Mouse (Mus musculus): ENCODE data around the gene Tpk1. TPM values are rescaled to one million over a fixed set of nuclear protein-coding genes. Genes with fewer than 3 reads are reported as not detected.
A peak's percentile ranks its signal among the peaks of the same experiment; 100 is the strongest.

Tpk1 gene
- polyA plus RNA-seq, 1 experiment from 2014 or later = 7.8 TPM

DNA sequence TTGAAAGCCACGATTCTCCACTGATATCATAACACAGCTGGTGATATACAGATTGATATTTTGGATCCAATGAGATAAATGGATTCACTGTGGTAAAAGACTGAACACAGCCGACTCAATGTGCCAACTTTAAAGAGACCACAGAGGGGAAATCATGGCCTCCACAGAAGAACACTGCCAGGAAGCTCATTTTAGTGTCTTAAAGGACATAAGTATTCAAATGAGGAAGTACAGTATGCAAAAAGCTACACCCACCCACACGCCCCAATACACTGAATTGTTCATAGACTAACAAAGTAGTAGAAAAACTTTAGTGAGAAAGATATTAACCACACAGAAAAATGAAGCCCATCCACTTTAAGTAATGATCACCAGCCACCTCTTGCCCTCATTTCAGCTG lies 46.8 kb downstream of the Tpk1 start:
- Histone ChIP-seq H3K36me3 (ENCODE audit: inconsistent target) (no peaks in the 10 kb centered on the region), H3K27ac (no peak overlapping the region), H3K4me3 (ENCODE audit: inconsistent target) (no peak overlapping the region), H3K79me2 (ENCODE audit: inconsistent target) (no peaks in the 10 kb centered on the region)
- WGBS (ENCODE audit: missing documents) = 30% methylated on average over 3 of the region's 3 CpGs

- H3K79me2 ChIP-seq (ENCODE audit: inconsistent target) = no peaks in the 10 kb centered on the region
- 86% methylated on average over 2 of the region's 2 CpGs for WGBS (ENCODE audit: missing documents)
- H3K36me3 ChIP-seq (ENCODE audit: inconsistent target) = no peaks in the 10 kb centered on the region
- no peak overlapping the region for H3K4me3 ChIP-seq (ENCODE audit: inconsistent target)
- H3K27ac ChIP-seq = no peak overlapping the region
Measured at GRCm38 (mm10) chr6:43611770-43612169, 54.3 kb downstream of the Tpk1 start.

DNA sequence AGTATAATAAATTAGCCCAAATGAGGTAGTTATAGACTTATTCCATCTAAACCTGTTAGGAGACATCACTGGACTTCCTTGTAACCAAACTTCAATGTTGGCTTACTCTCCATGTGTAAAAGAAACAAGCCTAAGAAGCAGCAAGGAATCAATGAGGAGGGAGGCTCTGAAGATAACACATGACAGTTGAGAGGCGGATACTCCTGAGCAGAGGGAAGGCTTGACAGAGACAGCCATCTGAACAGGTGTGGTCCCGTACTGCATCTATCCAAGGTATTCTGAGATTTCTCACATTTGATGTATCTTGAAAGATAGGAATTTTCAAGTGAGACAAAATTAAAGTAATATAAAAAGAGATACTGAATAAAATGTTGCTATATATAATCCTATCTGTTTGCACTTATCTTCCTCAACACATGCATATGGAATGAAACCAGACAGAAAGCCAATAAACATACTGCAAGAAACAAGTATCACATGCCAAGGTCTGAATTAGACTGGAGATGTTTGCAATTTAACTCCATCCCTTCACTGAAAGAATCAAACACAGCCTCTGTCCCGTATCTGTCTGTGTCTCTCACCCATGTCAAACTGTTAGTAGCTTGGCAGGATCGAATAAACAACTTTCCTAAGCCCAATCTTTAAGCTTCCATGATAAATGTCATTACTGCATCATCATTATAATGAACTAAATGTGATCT lies 75.1 kb downstream of the Tpk1 start:
- H3K27ac ChIP-seq = no peak overlapping the region
- no peak overlapping the region for H3K4me3 ChIP-seq (ENCODE audit: inconsistent target)
- no peaks in the 10 kb centered on the region for H3K79me2 ChIP-seq (ENCODE audit: inconsistent target)
- no peaks in the 10 kb centered on the region for H3K36me3 ChIP-seq (ENCODE audit: inconsistent target)
- WGBS (ENCODE audit: missing documents) = 86% methylated on average over 4 of the region's 4 CpGs

DNA sequence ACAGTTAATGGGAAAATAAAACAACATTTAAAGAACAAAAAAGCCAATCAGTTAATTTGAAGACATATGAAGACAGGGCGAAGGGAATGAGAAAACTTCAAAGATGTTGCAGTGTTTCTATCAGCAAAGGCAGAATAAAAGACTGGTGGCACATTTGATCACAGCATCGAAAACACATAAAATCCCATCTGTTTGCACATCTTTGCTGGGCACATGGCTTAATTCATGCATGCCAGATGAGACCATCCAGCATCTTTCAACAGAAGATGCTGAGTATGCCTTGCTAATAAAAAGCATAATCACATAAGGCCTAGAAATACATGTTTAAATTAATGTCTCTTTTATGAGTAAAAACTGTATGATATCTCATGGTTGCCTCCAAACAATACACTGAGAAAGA lies 80.8 kb downstream of the Tpk1 start:
- no peak overlapping the region for H3K27ac ChIP-seq
- H3K4me3 ChIP-seq (ENCODE audit: inconsistent target) = no peak overlapping the region
- H3K36me3 ChIP-seq (ENCODE audit: inconsistent target) = no peaks in the 10 kb centered on the region
- no peaks in the 10 kb centered on the region for H3K79me2 ChIP-seq (ENCODE audit: inconsistent target)
- WGBS (ENCODE audit: missing documents) = 96% methylated on average over 2 of the region's 2 CpGs

- H3K27ac ChIP-seq = no peak overlapping the region
- no peak overlapping the region for H3K4me3 ChIP-seq (ENCODE audit: inconsistent target)
- H3K36me3 ChIP-seq (ENCODE audit: inconsistent target) = no peaks in the 10 kb centered on the region
- H3K79me2 ChIP-seq (ENCODE audit: inconsistent target) = no peaks in the 10 kb centered on the region
- 80% methylated on average over 2 of the region's 2 CpGs for WGBS (ENCODE audit: missing documents)
Measured at GRCm38 (mm10) chr6:43581809-43582208, 84.3 kb downstream of the Tpk1 start.

DNA sequence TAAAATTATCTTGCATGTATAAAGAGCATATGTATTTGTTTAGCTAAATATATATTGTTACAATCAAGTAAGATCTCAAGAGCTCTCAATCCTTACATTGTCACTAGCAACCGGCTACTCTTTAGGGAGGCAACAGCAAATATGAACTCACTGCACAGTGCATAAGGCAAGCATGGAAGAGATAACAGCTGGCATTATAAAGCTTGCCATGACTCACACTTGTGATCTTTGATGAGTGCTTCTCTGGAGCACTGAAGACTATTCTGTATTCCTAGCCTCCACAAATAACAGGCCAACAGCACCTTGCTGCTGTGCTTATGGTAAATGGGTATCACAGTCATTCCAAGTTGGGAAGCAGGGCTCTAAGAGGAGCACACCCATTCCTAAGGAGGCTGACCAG lies 98.2 kb downstream of the Tpk1 start:
- H3K36me3 ChIP-seq (ENCODE audit: inconsistent target) = no peaks in the 10 kb centered on the region
- no peaks in the 10 kb centered on the region for H3K79me2 ChIP-seq (ENCODE audit: inconsistent target)
- no peak overlapping the region for H3K27ac ChIP-seq
- no peak overlapping the region for H3K4me3 ChIP-seq (ENCODE audit: inconsistent target)
- WGBS (ENCODE audit: missing documents) = 100% methylated on average over 1 of the region's 1 CpGs

DNA sequence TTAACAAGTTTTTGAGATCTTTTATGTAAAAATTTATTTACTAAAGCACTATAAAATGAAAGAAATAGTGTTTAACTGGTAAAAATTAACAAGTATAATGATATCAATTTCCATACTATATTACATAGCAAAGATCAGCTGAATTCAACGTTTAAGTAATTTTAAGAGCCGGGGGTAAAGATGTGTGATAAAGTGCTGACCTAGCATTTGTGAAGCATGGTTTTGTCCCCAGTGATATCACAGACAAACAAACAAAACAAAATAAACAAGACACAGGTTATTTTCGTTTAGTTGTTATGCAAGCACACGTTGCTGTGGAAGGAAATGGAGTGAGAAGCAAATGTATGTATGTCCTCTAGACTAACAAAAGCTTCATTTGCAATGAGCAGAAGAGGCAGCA lies 103.6 kb downstream of the Tpk1 start:
- WGBS (ENCODE audit: missing documents) = 100% methylated on average over 4 of the region's 4 CpGs
- H3K4me3 ChIP-seq (ENCODE audit: inconsistent target) = no peak overlapping the region

DNA sequence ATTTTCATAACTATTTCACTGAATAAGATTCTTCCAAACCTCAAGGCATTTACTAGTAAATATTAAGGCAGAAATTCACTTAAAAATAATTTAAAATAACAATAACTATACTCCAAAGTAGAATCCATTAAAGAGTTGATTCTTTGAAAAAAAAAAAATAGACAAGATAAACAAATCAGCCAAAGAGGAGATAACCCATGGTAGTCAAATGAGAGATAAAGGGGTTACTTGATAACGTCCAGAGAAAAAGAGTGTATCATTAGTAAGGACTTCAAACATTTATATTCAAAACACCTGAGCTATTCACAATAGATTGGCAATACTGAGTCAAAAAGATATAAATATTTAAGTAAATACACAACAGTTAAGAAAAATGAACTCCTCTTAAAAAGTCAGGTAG lies 114.7 kb downstream of the Tpk1 start:
- H3K79me2 ChIP-seq (ENCODE audit: inconsistent target) = no peaks in the 10 kb centered on the region
- H3K4me3 ChIP-seq (ENCODE audit: inconsistent target) = no peak overlapping the region
- H3K27ac ChIP-seq = no peak overlapping the region
- WGBS (ENCODE audit: missing documents) = 91% methylated on average over 1 of the region's 1 CpGs
- H3K36me3 ChIP-seq (ENCODE audit: inconsistent target) = no peaks in the 10 kb centered on the region

More for the DNA sequence above, 103.6 kb downstream of the Tpk1 start:
- no peaks in the 10 kb centered on the region for H3K36me3 ChIP-seq (ENCODE audit: inconsistent target)
- no peak overlapping the region for H3K27ac ChIP-seq
- no peaks in the 10 kb centered on the region for H3K79me2 ChIP-seq (ENCODE audit: inconsistent target)

DNA sequence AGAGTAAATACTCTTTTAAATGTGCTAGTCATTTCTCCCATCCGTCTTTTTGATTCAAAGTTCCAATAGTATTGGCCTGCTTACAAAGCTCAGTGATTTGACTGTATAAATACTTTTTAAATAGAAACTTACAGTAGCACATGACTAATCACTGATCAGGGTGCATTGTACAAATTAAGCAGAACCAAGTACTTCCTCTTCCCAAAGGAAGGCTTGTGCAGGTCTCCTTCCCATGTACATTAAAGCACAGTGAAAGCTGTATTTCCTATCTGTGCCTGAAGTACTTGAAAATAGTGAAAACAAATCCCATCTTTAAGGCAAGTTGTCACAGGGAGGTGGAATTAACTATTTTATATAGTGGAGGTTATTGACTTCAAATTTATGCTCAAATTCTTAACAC lies 119.5 kb downstream of the Tpk1 start:
- 67% methylated on average over 1 of the region's 1 CpGs for WGBS (ENCODE audit: missing documents)
- H3K4me3 ChIP-seq (ENCODE audit: inconsistent target) = no peak overlapping the region
- H3K79me2 ChIP-seq (ENCODE audit: inconsistent target) = no peaks in the 10 kb centered on the region
- H3K36me3 ChIP-seq (ENCODE audit: inconsistent target) = no peaks in the 10 kb centered on the region
- H3K27ac ChIP-seq = peak overlapping the region; percentile 27

DNA sequence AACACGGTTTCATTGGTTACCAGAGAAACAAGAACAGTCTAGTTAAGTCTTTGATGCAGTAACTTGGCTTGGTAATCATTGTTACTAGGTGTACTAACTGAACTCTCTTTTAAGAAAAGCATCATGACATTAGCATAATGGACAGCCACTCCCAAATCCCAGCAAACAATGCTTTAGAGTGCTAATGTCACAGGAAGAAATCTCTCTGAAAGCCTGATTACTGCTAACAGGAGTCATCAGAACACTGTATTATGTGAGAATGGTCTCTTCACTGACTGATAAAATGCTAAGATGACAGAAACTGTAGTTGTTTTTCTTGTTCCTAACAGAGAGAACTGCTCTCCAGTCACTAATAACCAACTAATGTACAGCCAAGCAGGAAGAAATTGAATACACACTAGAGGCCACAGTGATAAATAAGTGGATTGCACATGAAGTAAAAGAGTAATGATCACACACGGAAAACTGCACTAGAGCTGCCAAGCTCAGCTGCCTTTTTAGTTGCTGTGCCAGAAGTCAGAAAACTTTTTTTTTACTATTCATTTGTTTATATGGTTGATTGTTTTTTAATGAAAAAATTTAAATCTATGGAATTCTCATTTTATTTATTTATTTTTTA lies 128.7 kb downstream of the Tpk1 start:
- H3K27ac ChIP-seq = no peak overlapping the region
- WGBS (ENCODE audit: missing documents) = 100% methylated on average over 2 of the region's 2 CpGs
- no peaks in the 10 kb centered on the region for H3K36me3 ChIP-seq (ENCODE audit: inconsistent target)
- no peaks in the 10 kb centered on the region for H3K79me2 ChIP-seq (ENCODE audit: inconsistent target)
- H3K4me3 ChIP-seq (ENCODE audit: inconsistent target) = no peak overlapping the region

DNA sequence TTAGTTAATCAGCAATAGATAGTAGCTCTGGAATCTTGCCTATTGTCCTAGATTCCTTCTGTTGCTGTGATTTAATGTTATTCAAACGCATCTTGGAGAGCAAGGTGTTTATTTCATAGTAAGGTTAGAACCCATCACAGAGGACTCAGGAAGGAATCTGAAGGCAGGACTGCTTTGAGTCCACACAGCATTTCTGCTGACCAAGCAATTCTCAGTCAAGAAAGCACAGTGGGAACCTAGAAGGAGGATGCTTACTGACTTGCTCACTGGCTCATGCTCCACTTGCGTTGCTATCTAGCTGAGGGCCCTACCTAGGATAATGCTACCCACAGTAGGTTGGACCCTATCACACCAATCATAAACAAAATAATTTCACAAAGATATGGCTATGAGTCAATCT lies 130.6 kb downstream of the Tpk1 start:
- Histone ChIP-seq H3K36me3 (ENCODE audit: inconsistent target) (no peaks in the 10 kb centered on the region), H3K79me2 (ENCODE audit: inconsistent target) (no peaks in the 10 kb centered on the region), H3K27ac (no peak overlapping the region), H3K4me3 (ENCODE audit: inconsistent target) (no peak overlapping the region)
- 94% methylated on average over 2 of the region's 2 CpGs for WGBS (ENCODE audit: missing documents)

- no peak overlapping the region for H3K4me3 ChIP-seq (ENCODE audit: inconsistent target)
- H3K36me3 ChIP-seq (ENCODE audit: inconsistent target) = no peaks in the 10 kb centered on the region
- no peaks in the 10 kb centered on the region for H3K79me2 ChIP-seq (ENCODE audit: inconsistent target)
- H3K27ac ChIP-seq = no peak overlapping the region
Measured at GRCm38 (mm10) chr6:43533323-43533722, 132.8 kb downstream of the Tpk1 start.

DNA sequence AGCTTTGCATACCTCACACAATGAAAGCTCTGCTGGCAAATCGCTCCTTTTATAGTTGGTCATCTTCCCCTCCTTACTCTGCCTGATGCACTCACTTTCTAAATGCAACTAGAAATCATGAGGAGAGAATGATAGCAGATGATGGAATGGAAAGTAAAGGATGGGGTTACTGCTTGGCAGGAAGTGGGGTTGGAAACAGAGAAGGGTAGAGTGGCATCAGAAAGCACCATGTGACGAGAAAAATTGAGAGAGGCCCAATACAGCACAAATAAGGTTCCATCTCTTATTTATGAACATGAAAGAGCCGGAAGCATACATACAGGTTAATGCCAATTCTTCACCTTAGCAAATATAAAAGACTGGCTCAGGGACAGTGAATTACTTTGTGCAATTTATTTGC lies 133.3 kb downstream of the Tpk1 start:
- Histone ChIP-seq H3K79me2 (ENCODE audit: inconsistent target) (no peaks in the 10 kb centered on the region), H3K4me3 (ENCODE audit: inconsistent target) (no peak overlapping the region), H3K27ac (no peak overlapping the region), H3K36me3 (ENCODE audit: inconsistent target) (no peaks in the 10 kb centered on the region)
- WGBS (ENCODE audit: missing documents) = 97% methylated on average over 3 of the region's 3 CpGs

DNA sequence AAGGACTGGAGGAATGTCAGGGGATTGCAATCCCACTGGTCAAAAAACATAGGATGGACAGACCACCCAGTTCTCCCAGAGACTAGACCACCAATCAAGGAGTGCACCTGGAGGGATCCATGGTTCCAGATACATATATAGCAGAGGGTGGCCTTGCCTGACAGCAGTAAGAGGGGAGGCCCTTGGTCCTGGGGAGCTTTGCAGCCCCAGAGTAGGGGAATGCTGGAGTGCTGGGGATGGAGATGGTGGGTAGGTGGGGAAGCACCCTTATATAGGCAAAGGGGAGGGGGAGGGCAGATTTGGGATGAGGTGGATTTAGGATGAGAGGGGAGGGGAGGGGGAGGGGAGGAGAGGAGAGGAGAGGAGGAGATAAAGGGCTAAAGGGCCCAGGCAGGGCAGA lies 134.1 kb downstream of the Tpk1 start:
- Histone ChIP-seq H3K4me3 (ENCODE audit: inconsistent target) (no peak overlapping the region), H3K79me2 (ENCODE audit: inconsistent target) (no peaks in the 10 kb centered on the region), H3K27ac (no peak overlapping the region), H3K36me3 (ENCODE audit: inconsistent target) (no peaks in the 10 kb centered on the region)

DNA sequence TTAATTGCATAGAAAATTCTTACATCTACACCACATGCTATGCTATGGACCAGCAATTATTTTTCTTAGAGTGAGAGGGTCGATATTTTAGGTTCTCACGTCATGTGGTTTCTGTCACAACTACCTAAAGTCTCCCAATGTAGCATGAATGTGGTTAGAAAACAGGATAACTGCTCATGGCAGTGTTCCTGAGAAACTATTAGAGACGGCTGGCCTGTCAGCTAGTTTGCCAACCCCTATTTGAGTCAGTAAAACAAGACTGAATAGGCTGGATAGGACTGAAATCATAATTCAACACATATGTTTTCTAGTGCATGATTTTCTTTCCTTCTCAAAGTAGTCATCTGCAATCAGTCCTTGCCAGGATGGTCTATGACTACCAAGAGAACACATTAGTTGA lies 137.1 kb downstream of the Tpk1 start:
- 76% methylated on average over 3 of the region's 3 CpGs for WGBS (ENCODE audit: missing documents)
- no peaks in the 10 kb centered on the region for H3K79me2 ChIP-seq (ENCODE audit: inconsistent target)
- H3K27ac ChIP-seq = no peak overlapping the region
- no peak overlapping the region for H3K4me3 ChIP-seq (ENCODE audit: inconsistent target)
- H3K36me3 ChIP-seq (ENCODE audit: inconsistent target) = no peaks in the 10 kb centered on the region

DNA sequence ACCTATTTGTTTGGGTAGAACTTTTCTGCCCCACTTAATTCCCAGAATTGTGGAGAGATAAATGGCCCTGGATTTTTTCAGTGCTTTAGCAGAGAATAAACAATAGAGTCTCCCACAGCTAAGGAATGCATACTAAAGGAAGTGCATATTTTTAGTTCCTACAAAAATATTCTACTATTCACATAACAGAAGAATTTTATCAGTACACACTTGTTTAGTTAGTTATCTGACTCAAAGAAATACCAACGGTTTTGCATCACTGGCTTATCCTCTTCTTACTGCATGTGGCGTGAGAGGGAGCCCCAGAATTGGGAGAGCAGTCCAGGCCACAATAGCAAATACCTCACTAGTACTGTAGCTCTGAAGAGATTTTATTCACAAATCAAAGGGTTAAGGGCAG lies 141.1 kb downstream of the Tpk1 start:
- 84% methylated on average over 2 of the region's 2 CpGs for WGBS (ENCODE audit: missing documents)
- Histone ChIP-seq H3K79me2 (ENCODE audit: inconsistent target) (no peaks in the 10 kb centered on the region), H3K27ac (no peak overlapping the region), H3K36me3 (ENCODE audit: inconsistent target) (no peaks in the 10 kb centered on the region), H3K4me3 (ENCODE audit: inconsistent target) (no peak overlapping the region)
